Mouse (Mus musculus) inflammation-experienced regulatory T-cells, adult 6 months (primary cell): ENCODE measurements around the gene Lta. TPM values are rescaled to one million over a fixed set of nuclear protein-coding genes. Genes with fewer than 3 reads are reported as not detected.
"Not testable (repeated sequence)": the region's sequence is repeated elsewhere in the genome, so short reads cannot be mapped to it uniquely, and the experiment has no call there.

Source experiments
- ATAC-seq: one replicate; pipeline ENCODE4 v1.8.0; 2017
- polyA plus RNA-seq, 3 experiments: library from polyadenylated mRNA; unstranded; fragments of 100-300 nt; shearing (Covaris generic); gene quantifications; one replicate each; pipeline ENCODE4 v1.2.1; 2017

Lta gene
- polyA plus RNA-seq, 3 experiments from 2014 or later, result 34.4 to 113 (median 95.2) TPM

DNA sequence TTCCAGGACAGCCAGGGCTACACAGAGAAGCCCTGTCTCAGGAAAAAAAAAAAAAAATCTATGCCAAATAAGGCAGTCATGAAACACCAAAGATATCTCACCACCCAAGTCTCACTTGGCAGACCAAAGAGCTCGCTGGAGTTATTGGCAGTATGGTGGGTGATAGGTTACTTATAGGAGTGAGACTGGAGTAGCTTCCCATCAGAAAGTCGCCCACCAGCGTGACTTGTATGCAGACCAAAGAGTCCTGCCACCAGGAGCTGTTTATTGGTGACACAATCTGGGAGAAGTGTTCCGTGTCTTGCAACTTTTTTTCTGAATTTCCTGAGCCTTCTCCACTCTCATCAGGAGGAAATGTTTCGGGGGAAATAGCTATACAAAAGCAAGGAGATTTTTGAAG lies 34.5 kb upstream of the Lta start:
- ATAC-seq, result no peak

DNA sequence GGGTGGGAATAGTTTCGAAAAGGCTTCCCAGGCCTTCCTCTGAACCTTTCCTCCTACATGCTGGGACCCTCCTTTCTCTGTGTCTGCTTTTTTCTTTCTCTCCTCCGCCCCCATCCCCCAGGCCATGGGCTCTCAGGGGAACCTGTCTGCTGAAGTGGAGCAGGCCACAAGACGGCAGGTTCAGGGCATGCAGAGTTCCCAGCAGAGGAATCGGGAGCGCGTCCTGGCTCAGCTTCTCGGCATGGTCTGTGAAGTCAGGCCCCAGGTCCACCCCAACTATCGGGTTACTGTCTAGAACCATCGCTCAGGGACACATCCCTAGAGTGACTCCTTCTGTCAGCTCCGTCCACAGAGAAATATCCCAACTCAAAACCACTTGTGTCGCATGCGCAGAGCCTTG lies 32.4 kb upstream of the Lta start:
- ATAC-seq, result no peak

DNA sequence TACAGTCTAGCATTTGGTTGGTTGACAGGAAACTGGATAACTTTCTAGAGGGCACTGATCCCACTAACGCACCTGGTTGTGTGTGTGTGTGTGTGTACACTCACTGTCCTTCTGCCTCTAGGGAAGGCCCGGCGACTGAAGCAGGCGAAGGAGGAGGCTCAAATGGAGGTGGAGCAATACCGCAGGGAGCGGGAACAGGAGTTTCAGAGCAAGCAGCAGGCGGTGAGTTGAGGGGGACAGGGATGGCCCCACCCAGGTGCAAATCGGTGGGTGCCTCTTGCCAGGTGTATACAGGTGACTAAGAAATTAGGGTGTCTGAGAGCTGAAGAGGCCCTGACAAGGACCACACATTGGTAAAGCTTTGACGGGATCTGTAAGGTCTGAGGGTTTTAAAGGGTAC lies 31.8 kb upstream of the Lta start:
- no peak for ATAC-seq

DNA sequence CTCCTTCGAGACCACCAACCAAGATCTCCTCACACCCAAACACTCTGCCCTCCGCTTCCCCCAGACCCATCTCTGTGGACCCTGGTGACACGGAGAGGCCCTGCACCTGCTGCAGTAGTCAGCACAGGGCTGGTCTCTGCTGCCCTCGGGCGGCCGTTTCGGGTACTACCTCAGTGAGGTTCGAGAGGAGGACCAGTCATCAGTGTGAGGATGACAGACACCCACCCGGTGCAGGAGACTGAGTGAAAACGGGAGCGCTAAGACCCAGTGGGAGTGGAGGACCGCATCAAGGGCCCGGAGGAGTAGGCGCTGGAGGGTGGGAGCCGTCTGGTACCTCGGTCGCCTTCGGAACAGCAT lies 31.2 kb upstream of the Lta start:
- ATAC-seq, result peak; percentile 64

DNA sequence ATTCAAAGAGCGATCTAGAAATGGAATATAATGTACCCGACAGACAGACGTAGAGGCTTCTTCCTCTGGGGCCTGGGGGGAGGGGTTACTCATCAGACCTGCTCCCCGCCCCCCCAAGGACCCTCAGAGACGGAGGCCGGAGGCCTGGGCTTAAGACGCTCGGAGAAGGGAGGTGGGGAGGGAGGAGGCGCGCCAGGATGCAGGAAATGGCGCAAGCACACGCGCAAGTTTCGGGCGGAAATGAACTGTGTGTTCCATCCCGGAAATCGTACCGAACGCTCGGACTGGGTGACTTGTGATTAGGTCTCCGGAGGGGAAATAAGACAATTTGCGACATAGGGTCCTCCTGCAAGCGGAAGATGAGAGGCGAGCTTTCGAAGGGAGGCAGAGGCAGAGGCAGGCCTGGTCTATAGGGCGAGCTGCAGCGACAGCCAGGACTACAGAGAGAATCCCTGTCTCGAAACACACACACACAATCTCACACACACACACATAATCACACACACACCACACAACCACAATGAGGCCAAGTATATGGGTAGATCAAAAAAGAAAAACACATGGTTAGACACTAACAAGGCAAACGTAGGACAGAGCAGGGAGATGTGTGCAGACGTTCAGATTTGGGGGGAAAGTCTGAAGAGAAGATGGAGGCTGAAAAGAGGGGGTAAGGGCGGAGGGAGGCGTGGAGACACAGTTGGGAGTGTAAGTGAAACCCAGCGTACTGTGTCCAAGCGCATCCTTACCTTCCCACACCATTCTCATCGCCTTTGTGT lies 30.7 kb upstream of the Lta start, which contains the start of gene Nfkbil1:
Gene Nfkbil1, minus strand, starts transcription at position 179 of the 776 bp plus-strand sequence.
- ATAC-seq, result peak; percentile 52

DNA sequence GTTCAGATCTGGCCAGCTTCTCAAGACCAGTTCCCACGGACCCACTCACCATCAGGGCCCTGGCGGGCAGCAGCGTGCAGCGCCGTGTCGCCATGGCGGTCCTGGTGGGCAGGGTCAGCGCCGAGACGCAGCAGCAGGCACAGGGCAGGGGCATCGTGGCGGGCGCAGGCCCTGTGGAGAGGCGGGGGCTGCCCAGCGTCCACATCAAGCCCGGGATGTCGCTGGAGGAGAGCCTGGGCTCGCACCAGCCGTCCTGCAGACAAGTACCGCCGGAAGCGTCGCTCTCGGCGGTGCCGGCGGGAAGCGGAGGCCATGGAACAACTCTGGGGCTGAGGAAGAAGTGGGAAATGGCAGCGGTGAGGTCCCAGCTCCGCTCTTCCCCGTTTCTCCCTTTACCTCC lies 29.8 kb upstream of the Lta start:
- no peak for ATAC-seq

DNA sequence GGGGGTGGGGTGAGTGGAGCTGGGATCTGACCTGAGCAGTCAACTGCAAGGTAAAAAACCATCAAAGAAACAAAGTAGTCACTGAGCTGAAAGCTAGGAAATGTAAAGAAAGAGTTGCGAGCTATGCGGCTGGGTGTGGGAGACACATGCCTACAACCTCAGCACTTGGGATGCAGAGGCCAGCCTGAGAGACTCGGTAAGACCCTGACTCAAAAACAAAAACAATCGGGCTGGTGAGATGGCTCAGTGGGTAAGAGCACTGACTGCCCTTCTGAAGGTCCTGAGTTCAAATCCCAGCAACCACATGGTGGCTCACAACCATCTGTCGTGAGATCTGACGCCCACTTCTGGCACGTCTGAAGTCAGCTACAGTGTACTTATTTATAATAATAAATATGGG lies 28.9 kb upstream of the Lta start:
- not testable (repeated sequence) for ATAC-seq

DNA sequence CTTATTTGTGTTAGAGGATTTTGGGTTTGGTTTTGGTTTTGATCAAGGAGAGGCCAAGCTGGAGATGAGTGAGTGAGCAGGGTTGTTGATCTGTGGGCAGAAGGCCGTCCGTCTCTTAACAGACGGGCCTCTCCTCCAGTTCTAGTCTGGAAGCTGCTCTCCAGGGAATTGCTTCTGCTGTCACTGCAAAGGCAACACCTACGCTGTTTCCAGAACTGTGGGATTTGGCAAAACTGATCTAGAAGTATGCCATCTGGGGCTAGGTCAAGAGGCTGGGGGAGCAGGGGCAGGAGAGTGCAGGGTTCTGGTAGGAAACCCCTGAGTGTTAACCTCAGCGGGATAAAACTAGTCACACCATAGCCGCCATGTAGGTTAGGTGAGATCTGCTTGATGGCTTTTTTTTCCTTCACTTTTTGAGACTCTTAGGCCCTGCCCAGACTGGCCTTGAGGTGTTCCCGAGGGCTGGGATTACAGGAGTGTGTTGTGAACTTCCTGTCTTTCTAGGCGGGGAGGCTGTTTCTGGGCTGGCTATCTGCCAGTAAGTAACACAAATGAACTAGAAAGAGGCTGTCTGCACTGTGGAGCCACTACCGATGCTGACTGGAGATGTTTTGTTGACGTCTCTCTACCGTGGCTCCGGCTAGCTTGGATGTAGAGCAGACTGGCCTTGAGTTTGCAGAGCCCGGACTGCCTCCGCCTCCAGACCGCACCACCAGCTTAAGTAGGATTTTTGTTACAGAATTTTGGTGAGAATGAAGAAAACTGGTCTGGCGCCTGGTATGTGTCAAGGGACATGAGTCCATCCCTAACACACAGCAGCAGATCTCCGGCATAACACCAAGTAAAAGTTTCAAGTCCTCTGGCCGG lies 28.2 kb upstream of the Lta start, which contains the start of gene Atp6v1g2:
Gene Atp6v1g2, plus strand, starts transcription at position 547 of the 867 bp plus-strand sequence.
- no peak for ATAC-seq

DNA sequence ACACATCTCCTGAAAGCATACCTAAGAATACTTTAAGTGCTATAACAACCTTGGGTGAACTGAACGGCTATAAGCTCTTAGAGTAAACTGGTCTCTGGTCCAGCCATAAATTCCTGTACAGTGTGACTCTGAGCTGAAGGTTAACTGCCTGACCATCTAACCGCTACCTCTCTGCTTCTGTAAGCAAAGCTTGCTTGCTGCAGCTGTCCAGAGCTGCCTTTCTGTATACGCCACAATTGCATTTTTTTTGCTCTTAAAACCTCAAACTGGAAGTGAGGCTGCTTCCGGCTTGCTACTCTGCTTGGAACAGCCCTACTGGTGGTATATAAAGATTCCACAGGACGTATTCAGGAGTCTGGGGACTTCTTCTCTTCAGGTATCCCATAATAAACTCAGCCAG lies 27.5 kb upstream of the Lta start:
- peak; percentile 15 for ATAC-seq

DNA sequence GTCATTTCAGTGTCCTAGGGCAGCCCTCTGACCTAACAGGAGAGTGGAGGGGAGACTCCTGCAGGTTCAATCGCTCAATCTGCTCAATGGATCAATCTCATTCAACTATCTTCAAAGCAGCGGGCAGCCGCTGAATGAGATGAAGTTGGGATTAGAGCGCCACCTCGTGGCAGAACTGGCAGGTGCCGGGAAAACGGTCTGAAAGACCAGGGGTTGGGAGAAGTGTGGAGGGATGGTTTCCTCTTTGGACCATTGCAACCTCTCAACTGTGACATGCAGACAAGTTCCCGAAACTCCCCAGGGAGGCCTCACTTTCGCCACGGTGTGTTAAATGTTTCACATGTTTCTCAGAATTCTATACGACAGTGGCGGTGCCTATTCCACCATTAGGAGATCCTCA lies 26.9 kb upstream of the Lta start:
- ATAC-seq, result no peak

DNA sequence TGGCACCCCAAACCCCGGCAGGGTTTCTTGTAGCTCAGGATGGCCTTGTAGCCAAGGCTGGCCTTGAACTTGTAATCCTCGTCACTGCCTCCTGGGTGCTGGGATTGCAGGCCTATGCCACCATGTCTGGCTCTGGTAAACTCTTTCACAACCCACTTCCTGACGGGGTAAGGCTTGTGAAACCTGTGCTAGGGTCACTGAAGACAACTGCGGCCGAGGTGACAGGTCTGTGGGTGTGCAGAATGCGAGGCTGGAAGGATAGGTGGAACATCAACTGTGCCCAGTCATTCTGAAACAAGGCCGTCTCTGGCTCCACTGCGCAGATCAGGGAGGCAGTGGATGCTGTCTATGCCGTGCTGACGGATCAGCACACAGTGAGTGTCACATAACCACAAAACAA lies 25.9 kb upstream of the Lta start:
- ATAC-seq, result peak; percentile 57

DNA sequence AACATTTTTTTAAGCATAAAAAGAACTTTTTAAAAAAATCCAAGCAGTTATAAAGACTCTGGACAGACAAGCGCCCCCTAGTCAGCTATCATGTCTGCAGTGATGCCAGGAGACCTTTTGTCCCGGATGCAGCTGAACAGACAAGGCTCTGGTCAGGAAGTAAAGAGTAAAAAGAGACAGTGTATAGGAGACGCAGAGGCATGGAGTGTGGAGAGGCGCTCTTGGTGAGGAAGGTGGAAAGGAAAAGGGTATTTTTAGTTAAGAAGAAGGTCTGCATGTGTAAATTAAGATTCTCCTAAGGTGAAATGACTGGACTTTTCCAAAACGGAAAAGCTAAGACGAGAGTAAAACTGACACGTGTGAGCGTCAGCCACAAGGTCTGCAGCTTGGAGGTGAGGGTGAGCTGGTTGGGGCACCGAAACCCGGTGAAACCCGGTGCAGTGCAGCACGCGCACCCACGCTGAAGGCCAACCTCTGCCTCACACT lies 21.5 kb upstream of the Lta start:
- peak; percentile 35 for ATAC-seq

DNA sequence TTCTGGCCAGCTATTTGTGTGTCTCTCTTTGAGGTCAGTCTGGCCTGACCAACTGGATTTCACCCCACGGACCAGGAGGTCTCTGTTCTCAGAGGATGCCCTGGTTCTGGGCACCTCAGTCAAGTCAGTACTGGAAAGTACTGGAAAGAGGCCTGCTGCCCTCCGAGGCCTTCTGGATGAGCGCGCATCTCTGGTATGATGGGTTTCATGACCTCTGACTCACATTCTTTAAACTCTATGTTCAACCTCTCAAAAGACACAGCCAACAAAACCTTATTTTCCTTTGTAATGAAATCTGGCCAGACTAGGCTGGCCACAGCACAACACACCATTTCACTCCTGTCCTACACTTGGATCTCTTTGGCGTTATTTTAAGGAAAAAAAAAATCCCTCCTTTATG lies 20.3 kb upstream of the Lta start:
- ATAC-seq, result no peak

DNA sequence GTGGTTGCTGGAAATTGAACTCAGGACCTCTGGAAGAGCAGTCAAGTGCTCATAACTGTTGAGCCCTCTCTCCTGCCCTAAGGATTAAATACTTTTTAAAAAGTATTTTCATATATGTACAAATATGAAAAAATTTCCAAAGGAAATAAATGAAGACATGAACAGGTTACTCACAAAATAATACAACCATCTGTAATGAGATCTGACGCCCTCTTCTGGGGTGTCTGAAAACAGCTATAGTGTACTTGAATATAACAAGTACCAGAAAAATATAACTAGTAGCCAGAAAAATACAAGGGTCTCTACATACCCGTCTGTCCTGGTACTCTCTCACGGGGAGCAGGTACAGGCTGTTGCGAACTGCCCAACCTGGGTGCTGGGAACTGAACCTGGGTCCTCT lies 19.5 kb upstream of the Lta start:
- no peak for ATAC-seq

DNA sequence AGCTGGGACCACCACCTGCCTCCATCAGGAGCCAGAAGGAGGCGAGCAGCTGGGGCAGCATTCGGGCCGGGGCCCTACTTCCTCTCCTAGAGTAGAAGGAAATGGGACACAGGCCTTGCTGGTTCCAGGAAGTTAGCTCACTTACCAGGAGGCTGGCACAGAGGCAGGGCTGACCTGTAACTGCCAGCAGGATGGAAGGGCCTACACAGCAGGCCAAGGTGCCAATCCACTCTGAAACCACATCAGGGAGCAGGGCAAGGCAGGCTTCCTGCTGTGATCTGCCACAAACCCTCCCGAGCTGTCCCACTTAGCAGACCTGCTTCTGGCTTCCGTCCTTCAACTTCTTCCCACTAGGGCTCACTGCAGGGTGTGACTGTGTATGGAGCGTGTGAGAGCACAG lies 17.1 kb upstream of the Lta start:
- no peak for ATAC-seq

DNA sequence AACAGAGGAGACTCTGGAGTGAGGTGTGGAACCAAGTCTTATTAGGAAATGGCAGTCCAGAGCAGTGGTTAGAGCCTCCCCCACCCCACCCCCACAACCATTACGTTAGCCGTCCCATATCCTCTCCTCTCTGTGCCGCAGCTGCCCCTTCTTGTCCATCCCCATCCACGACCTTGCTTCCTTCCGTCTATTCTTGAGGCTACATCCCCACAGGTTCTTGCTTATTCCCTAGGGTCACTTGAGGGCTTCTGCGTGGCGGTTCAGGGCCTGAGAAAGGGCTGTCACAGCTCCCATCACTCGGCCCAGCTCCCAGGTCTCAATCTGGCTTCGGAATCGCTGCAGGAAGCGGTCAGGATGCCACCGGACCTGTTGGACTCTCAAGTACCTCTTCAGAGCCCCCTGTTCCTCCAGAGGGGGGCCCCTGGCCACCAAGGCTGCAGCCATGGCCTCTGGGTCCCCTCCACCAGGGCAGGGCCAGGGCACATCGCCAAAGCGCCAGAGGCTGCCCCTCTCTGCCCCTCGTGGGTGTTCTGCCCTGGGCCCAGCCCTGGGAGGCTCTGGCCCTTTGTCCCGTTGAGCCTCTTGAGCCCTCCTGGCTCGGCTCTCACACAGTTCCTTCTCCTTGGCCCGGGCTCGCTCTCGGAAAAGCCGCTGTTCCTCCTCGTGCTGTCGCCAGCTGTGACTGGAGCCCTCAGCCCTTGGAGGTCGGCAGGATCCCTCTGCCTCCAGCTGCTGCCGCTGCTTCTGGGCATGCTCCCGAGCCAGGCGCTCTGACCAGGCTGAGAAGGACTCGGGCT lies 15.2 kb upstream of the Lta start, which contains the start of gene Gm16181:
Gene Gm16181, plus strand, starts transcription at position 679 of the 797 bp plus-strand sequence.
- peak; percentile 3 for ATAC-seq

DNA sequence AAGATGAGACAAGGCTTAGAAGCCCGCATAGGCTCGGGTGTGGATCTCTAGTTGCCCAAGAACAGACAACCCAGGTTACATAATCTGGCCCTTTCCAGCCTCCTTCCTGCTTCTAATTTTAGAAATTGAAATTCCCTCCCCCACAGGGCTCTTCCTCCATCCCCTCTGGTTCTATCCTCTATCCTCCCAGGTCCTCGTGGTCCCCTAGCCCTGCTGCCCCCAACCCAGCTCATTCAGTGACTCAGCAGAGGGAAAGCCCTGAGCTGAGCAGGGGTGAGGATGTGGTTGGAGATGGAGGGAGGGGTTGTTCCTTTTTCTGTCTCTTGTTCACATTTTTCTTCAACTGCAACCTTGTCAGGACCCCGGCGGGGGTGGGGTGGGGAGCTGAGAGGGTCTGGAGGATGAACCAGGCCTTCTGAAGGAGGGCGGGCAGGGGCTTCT lies 14.5 kb upstream of the Lta start:
- ATAC-seq, result peak; percentile 83

DNA sequence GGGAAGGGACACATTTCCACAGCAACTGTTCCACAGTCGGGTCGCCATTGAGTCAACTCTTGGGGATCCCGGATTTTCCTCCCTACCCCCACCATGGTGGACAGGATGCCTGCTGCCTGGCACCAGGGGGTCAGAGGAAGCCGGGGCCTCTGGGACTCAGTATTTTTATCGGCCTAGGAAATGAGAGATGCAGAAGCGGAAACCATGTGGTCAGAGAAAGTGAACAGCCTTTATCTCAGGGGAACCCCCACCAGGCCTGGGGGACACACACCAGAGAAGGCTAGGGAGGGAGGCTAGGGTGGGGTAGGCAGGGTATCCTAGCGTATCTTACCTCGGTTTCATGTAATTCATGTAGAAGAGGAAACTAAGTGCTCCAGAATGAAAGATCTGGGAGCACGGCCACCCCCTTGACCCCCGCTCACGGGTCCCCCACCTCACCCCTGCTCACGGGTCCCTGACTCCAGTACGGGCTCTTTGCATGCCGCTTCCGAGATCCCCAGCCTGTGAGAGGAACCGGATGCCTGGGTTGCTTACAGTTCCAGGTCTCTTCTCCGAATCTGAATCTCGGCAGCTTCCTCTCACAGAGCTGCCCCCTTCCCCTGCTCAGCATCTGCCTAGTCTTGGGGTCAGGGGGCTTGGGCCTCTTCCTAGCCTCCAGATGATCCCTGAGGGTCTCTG lies 13.5 kb upstream of the Lta start:
- peak; percentile 58 for ATAC-seq

DNA sequence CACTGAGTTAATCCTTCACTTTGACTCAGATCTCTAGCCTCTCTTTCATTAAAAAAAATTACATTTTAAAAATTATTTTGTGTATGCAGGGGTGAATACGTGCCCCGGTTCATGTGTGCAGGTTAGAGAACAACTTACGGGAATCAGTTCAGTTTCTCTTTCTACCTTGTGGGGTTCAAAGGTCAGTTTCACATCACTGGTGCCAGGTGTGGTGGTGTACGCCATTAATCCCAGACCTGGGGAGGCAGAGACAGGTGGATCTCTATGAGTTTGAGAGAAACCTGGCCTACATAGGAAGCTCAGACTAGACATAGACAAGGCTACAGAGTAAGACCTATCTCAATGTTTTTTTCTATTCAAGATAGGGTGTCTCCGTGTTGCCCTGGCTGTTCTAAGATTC lies 7.9 kb upstream of the Lta start:
- no peak for ATAC-seq

DNA sequence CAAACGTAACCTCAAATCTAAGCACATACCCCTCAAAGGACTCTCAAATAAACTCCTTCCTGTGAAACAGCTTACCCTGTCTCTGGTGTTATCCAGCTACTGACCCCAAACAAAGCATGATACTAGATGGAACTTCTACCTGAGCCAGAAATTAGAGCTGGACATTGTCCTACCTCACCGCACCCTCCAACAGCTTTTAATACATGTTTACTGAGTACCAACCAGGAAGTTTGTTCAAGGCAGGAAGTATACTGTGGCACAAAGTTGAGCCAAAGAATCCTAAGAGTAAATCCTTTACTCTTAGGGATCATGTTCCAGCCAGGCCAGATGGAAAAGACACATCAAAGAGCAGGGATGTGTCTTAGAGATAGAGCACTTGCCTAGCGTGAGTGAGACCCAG lies 5.4 kb upstream of the Lta start:
- ATAC-seq, result peak; percentile 13

DNA sequence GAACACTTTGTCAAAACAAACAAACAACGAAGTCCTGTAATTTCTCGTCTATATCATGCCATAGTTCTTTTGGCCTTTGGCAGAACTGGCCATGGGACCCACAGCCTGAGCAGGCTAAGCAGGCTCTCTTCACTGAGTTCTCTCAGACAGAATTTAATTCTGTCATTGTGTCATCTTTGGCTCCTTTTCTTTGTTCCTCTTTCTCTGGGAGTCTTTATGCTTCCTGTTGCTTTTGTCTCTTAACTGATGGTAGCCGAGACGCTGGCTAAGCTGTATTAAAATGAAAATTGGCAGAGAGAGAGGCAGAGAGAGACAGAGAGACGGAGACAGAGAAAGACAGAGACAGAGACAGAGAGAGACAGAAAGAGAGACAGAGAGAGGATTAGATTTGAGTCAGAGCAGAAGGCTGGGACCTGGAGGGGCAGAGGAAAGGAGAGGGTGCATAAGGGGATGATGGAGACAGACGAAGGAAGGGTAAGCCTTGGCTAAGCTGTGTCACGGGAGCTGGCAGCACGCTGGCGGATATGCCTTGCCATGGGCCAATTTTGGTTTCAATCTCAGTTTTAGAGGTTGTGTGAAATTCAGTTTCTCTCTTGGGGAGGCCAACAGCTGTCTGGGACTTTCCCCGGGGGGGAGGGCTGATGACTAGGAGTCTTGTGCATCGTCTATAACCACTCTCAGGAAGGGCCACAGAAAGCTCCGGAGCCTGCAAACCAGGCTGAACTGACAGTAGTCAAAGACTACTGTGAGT lies 4.8 kb upstream of the Lta start:
- ATAC-seq, result peak; percentile 91
